Mouse (Mus musculus) stomach, postnatal 0 days (tissue): ENCODE data around the gene Naif1. TPM values are rescaled to one million over a fixed set of nuclear protein-coding genes. Genes with fewer than 3 reads are reported as not detected.
A peak's percentile ranks its signal among the peaks of the same experiment; 100 is the strongest.

Source experiments
- ATAC-seq: fragments of 200-750 bp; cut with Nextera tagmentation; 2 replicates; pipeline ENCODE4 v1.8.0; 2017; ENCODE audit not compliant: low FRiP score, low TSS enrichment
- DNase-seq: peaks from one replicate; pipeline ENCODE4 v3.0.0-alpha.2; 2016; ENCODE audit warnings: low spot score
- H3K27ac ChIP-seq: fragments of 300-500 bp; sonication (generic); replicated peaks from 2 replicates; pipeline ENCODE4 v1.5.1; 2014; ENCODE audit warnings: mild to moderate bottlenecking, control low read depth
- H3K27me3 ChIP-seq: fragments of 300-500 bp; sonication (generic); 2 replicates; pipeline ENCODE4 v1.6.1; 2014; ENCODE audit warnings: low read length; ENCODE audit not compliant: control insufficient read depth, insufficient read depth
- H3K36me3 ChIP-seq: fragments of 300-500 bp; sonication (generic); 2 replicates; pipeline ENCODE4 v1.6.1; 2014; ENCODE audit warnings: low read length, mixed read lengths; ENCODE audit not compliant: control insufficient read depth, insufficient read depth
- H3K4me1 ChIP-seq: fragments of 300-500 bp; sonication (generic); replicated peaks from 2 replicates; pipeline ENCODE4 v1.6.1; 2014; ENCODE audit warnings: antibody characterized with exemption; ENCODE audit not compliant: control insufficient read depth, insufficient read depth
- H3K4me2 ChIP-seq: fragments of 300-500 bp; sonication (generic); replicated peaks from 2 replicates; pipeline ENCODE4 v1.6.1; 2014; ENCODE audit warnings: low read depth, mild to moderate bottlenecking, control low read depth, moderate library complexity
- H3K4me3 ChIP-seq: fragments of 300-500 bp; sonication (generic); 2 replicates; pipeline ENCODE4 v1.5.1; 2014; ENCODE audit warnings: low read depth, low read length, control low read depth
- H3K9ac ChIP-seq: fragments of 300-500 bp; sonication (generic); 2 replicates; pipeline ENCODE4 v1.6.1; 2014; ENCODE audit warnings: mild to moderate bottlenecking, low read length, control low read depth, mixed read lengths
- H3K9me3 ChIP-seq: fragments of 300-500 bp; sonication (generic); 2 replicates; pipeline ENCODE4 v1.6.1; 2016; ENCODE audit warnings: low read length; ENCODE audit not compliant: control insufficient read depth
- CTCF ChIP-seq: IDR thresholded peaks from 2 replicates; pipeline ENCODE4 v1.5.1; 2016; ENCODE audit warnings: antibody characterized with exemption, low read depth, mild to moderate bottlenecking, moderate library complexity
- EP300 ChIP-seq: optimal IDR thresholded peaks from 2 replicates; pipeline ENCODE3; 2016; ENCODE audit warnings: antibody characterized with exemption
- WGBS: fragments of 180-500 bp; shearing (Covaris S2); extraction: QIAGEN DNeasy Blood & Tissue Kit; methylation state at CpG from one replicate; pipeline ENCODE4 v1.1.7; 2014; 5-methylcytosine and 5-hydroxymethylcytosine counted together
- polyA plus RNA-seq: library from polyadenylated mRNA; unstranded; fragments of >200 nt; fragmentation: Nextera tagmentation; extraction: Ambion mirVana; gene quantifications from 2 replicates; pipeline ENCODE4 v1.2.1, GENCODE M21; 2015

The Naif1 gene
- polyA plus RNA-seq, 1 experiment from 2014 or later, result 2.6 TPM

DNA sequence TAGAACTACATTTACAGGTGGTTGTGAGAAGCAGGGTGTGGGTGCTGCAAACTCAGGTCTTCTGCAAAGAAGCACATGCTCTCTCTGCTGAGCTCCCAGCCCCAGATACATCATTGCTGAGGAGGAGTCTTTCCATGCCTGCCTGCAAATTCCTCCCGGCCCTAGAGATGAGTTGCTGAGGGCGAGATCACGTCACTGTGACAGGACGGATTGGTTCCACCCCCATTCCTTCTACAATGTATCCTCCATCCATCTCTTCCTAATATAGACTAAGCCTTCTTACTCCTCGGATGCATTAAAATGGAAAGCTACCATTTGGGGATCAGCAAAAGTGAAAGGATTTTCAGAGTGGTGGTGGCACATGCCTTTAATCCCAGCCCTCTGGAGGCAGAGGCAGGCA lies 24.7 kb upstream of the Naif1 start:
- Histone ChIP-seq H3K9ac (no peak overlapping the region), H3K27me3 (no peaks in the 10 kb centered on the region), H3K4me1 (peaks cover 12% of the 10 kb centered on the region), H3K4me3 (no peak overlapping the region), H3K4me2 (no peak overlapping the region), H3K36me3 (no peaks in the 10 kb centered on the region), H3K27ac (peak overlapping the region; percentile 93), H3K9me3 (no peaks in the 10 kb centered on the region)
- WGBS, result 52% methylated on average over 5 of the region's 5 CpGs
- no peak; the same call in 1 of the 2 replicates for ATAC-seq
- TF ChIP-seq EP300 (no peak), CTCF (no peak)
- no peak for DNase-seq

- H3K4me1 ChIP-seq, result peaks cover 12% of the 10 kb centered on the region
- H3K27me3 ChIP-seq, result no peaks in the 10 kb centered on the region
- H3K4me3 ChIP-seq, result no peak overlapping the region
- no peak for TF ChIP-seq EP300
- TF ChIP-seq CTCF, result no peak
- DNase-seq (no peak), ATAC-seq (no peak)
- peak overlapping the region; percentile 69; the same call in 1 of the 2 replicates for H3K27ac ChIP-seq
- H3K9me3 ChIP-seq, result no peaks in the 10 kb centered on the region
- no peaks in the 10 kb centered on the region for H3K36me3 ChIP-seq
- no peak overlapping the region for H3K4me2 ChIP-seq
- WGBS, result 90% methylated on average over 1 of the region's 1 CpGs
- H3K9ac ChIP-seq, result no peak overlapping the region
Observed at GRCm38 (mm10) chr2:32426141-32426540, 24.1 kb upstream of the Naif1 start.

GRCm38 (mm10) chr2:32427720-32428119 lies 22.5 kb upstream of the Naif1 start:
- no peaks in the 10 kb centered on the region for H3K9me3 ChIP-seq
- WGBS, result 53% methylated on average over 5 of the region's 5 CpGs
- H3K27me3 ChIP-seq, result no peaks in the 10 kb centered on the region
- H3K4me1 ChIP-seq, result peaks cover 8% of the 10 kb centered on the region
- ATAC-seq (peak; percentile 8; the same call in 1 of the 2 replicates), DNase-seq (peak; percentile 55)
- no peak overlapping the region for H3K4me2 ChIP-seq
- no peak for TF ChIP-seq EP300
- peak; percentile 15; the same call in 1 of the 2 replicates for TF ChIP-seq CTCF
- H3K27ac ChIP-seq, result peak overlapping the region; percentile 82
- no peak overlapping the region for H3K9ac ChIP-seq
- no peak overlapping the region for H3K4me3 ChIP-seq
- H3K36me3 ChIP-seq, result no peaks in the 10 kb centered on the region

- WGBS, result 21% methylated on average over 8 of the region's 8 CpGs
- Histone ChIP-seq H3K36me3 (no peaks in the 10 kb centered on the region), H3K27ac (peak overlapping the region; percentile 82), H3K4me2 (peak overlapping the region; percentile 34), H3K27me3 (no peaks in the 10 kb centered on the region), H3K9ac (no peak overlapping the region), H3K9me3 (no peaks in the 10 kb centered on the region), H3K4me3 (no peak overlapping the region; the same call in 1 of the 2 replicates), H3K4me1 (peaks cover 4% of the 10 kb centered on the region)
- DNase-seq (peak; percentile 85), ATAC-seq (peak; percentile 91)
- TF ChIP-seq CTCF (no peak), EP300 (no peak)
Observed at GRCm38 (mm10) chr2:32428262-32428722, 22.0 kb upstream of the Naif1 start.

GRCm38 (mm10) chr2:32429215-32429891 lies 20.9 kb upstream of the Naif1 start:
- 55% methylated on average over 4 of the region's 4 CpGs for WGBS
- DNase-seq, result no peak
- Histone ChIP-seq H3K27me3 (no peaks in the 10 kb centered on the region), H3K9me3 (no peaks in the 10 kb centered on the region), H3K4me3 (no peak overlapping the region), H3K9ac (no peak overlapping the region), H3K4me2 (peak overlapping the region; percentile 34), H3K27ac (peak overlapping the region; percentile 82), H3K36me3 (no peaks in the 10 kb centered on the region), H3K4me1 (peaks cover 4% of the 10 kb centered on the region)
- TF ChIP-seq EP300 (no peak), CTCF (no peak)
- ATAC-seq, result no peak
